Mouse (Mus musculus) olfactory bulb, adult 2 months (tissue): Measurements from ENCODE around the gene Shpk.

Experiments
- CTCF ChIP-seq: fragments of 200-500 bp; IDR thresholded peaks from 2 replicates; pipeline ENCODE4 v1.5.1; 2012; ENCODE audit warnings: low read depth, mild to moderate bottlenecking, low read length, moderate library complexity; ENCODE audit not compliant: insufficient read depth
- POLR2A ChIP-seq: fragments of 200-500 bp; IDR thresholded peaks from 2 replicates; pipeline ENCODE4 v1.6.1; 2012; ENCODE audit warnings: mild to moderate bottlenecking, low read depth, low read length, moderate library complexity; ENCODE audit not compliant: insufficient read depth

- TF ChIP-seq POLR2A, result no peak
- TF ChIP-seq CTCF, result no peak
These were observed 37.6 kb upstream of the Shpk start for GRCm38 (mm10) chr11:73161616-73162015.
